Mouse (Mus musculus): ENCODE measurements around the gene Tmem178b.

Tmem178b gene

DNA sequence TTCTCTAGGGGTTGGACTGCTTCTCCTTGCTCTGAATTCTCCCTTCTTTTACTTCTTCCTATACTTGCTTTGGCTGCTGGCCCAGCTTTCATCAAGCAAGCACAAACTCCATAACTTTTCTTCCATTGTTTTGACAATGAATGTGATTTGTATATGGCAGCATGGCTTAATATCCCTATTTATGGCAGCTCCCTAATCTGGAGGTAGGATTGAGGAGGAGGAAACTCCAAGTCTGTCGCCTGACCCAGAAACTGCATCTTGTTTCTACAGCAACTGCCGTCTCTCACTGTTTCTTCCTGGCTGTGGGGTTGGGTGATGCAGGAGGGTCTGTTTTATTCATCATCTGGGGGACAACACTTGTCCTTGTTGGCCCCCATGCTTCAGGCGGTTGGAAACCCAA lies 327.6 kb downstream of the Tmem178b start:
- no peak for DNase-seq

DNA sequence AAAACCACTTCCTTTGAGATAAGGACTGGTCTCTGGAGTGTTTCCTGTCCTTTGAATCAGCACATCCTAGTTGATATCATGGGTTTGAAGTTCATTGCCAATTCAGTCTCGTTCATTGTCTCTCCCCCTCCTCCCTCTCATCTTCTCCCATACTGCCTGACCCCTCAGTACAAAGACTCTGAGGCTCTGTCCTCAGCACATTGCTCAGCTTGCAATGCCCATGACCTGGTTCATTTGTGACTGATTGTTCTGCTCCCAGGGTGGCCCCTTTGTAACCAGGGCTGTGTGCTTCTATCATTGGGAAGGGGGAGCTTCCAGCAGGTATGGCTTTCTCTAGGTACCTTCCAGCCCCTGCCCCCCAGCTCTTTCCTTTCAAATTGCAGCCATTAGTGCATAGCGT lies 329.5 kb downstream of the Tmem178b start:
- no peak for DNase-seq

DNA sequence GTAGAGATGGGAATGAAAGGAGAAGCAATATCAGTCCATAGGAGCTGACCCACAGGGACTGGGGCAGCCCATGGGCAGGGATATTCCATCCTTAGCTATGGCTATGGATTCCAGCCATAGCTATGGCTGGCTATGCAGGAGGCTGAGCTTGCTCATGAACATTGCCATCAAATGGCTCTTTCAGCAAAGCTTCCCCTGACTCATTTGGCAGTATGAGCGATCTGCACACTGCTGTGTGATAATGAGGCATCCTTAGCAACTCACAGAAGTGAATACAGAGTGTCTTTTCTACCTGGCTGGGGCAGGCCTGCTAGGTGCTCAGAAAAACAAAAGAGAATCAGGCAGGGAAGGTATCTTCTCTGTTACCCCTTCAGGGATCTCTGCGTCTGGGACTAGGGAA lies 332.3 kb downstream of the Tmem178b start:
- no peak for DNase-seq

DNA sequence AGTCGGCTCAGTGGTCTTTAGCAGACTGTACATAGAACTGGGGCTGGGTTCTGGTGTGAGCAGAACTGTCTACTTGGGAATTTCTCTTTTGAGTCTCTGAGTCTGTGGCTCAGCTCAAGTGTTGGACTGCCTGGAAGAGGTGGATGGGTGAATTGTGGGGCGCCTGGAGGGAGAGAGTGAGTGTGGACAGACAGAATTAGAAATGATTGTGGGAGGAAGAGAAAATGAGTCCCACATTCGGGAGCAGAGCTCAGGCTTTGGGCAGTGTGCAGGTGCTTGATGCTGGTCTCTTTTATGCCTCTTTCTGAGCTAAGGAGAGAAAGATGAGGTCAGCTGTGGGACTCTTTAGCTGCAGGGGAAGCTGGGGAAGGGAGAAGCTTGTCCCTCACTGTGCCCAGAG lies 334.9 kb downstream of the Tmem178b start:
- no peak for DNase-seq

DNA sequence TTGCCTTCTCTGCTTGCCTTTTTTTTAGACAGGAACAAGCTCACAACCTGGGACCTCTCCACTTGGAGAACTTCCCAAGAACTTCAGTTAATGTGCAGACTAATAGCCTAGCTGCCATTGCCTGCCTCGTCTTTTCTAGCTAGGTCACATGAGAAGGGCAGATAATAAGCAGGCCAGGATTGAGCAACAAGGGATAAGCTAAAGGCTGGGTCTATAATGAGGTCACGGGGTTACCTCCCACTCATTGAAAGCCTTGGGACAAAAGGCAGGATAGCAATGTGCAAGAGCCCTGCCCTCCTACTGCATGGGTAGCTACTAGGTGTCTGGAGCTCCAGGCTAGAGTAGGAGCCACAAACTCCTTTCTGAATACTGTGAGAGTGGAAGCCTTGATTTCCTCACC lies 336.1 kb downstream of the Tmem178b start:
- no peak for DNase-seq

DNA sequence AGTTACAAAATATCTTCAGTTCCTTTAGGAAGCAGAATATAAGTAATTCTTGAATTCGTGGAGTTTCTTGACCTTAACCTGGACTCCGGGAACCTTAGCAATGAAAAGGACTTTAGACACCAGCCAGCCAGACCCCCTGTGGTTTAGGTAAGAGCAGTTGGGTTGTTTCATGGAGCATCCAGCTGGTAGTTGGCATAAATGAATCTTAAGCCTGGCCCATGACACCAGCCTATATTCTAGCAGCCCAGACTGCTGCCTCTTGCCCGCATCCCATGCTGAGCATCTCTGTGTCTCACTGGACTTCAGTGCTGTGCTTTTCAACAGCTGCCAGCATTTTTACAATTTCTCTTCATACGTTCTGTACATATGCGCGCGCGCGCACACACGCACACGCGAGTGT lies 344.1 kb downstream of the Tmem178b start:
- no peak for DNase-seq

DNA sequence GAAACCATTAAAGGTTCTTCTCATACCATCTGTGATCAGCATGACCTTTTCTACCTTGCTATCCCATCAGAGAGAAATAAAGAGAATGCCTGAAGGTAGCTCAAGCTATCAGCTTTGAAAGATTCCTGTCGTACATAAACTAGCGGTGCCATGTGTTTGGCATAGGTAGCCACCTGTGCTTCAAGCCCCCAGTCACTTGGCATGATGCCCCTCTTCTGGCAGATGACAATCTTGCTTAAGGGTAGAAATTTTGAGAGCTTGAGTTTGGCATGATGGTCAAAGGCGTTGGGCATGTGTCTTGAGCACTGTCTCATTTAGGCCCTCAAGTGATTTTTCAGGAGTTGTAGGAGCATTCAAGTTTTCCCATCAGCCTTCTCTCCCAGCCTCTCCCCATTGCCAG lies 344.6 kb downstream of the Tmem178b start:
- no peak for DNase-seq

DNA sequence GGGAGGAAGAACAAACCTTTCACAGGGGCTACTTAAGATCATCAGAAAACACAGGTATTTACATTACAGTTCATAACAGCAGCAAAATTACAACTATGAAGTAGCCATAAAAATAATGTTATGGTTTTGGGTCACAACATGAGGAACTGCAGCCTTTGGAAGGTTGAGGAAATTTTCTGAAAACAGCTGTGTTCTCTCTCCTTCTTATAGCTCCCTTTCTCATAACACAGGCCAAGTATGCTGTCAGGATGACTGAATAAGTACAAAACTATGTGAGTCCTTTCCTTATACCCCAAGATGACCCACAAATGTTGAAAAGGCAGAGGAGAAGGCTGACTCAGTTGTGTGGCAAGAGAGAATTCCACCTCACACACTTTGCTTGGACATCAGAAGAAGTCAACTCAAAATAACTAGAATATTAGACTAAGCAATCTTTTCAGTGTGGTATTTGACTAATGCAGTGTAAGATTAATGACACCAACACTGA lies 347.6 kb downstream of the Tmem178b start:
- DNase-seq: no peak

DNA sequence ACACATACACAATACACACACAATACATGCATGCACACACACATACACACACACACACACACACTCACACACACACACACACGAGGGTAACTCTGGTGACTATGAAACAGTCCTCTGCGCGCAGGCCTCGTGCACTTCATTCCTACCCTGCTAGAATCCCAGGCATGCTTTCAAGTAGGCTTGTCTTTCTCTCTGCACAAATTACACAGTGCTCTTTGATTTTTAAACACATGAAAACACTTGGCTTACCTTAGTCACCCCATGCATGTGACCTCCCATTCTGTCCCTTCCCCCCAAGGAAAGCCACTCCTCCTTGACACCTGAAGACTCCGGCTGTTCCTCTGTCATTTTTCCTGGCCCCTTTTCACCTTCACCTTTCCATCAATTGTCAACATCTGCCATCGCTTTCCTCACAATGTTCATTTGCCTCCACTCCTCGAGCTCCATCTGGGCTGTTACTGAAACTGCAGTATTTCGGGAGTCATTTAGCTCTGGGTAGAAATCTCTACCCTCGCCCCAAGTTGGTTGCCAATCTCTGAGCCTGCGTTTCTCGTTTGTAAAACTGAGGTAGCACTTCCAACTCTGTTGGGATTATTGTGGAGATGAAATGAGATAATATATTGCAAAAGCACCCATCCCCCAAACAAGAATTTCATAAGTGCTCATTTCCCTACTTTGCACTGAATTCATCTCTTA lies 352.7 kb downstream of the Tmem178b start:
- no peak for DNase-seq

DNA sequence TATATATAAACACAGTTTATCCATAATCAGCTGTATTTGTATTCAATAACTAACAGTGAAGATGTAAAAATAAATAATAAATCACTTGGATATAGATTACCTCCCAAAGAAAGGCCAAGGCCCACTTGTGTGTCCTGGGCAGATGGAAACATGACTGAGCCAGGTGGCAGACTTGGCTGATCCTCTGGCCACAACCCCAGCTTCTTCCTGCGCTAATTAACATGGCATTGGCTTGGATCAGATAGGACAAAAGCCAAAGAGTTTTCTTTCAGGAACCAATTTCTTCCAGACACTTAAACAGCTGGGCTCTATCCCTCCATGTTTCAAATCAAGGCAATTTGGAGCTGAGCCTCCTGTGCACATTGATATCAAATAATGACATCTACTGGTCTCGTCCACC lies 355.9 kb downstream of the Tmem178b start:
- no peak for DNase-seq

DNA sequence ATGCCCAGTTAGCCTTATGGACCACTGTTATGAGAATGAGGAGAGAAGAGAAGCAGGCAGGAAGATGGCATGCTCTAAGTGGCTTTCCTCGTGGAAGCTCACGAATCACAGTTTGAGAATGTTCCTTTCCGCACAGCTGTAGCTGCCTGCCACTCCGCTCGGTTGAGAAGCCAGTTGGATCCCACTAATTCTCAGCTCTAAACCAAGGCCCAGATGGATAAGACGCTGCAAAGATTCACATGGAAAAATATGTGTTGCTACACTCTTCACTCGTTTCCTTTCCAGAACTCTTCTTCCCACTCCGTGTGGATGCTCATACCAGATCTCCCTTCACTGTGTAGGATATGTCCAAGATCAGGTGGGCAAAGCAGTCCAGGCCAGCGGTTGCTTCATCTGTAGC lies 356.9 kb downstream of the Tmem178b start:
- DNase-seq: no peak

DNA sequence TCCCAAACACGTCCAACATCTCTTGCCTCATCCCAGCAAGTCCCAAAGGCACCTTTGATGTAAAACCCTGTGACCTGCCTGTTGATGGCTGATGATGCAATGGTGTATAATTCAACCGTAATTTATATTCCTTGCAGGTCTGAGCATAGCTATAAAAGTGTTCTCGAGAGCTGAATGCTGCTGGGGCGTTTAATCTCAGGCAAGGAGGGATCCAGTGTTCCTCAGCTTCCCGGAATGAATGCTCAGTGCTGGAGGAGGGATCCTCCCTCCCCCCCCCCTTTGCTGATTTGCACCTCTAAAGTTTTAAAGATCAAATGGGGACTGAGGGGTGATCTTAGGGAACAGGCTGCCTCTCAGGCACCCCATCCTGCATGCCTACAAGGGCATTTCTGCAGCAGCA lies 361.0 kb downstream of the Tmem178b start:
- no peak for DNase-seq

DNA sequence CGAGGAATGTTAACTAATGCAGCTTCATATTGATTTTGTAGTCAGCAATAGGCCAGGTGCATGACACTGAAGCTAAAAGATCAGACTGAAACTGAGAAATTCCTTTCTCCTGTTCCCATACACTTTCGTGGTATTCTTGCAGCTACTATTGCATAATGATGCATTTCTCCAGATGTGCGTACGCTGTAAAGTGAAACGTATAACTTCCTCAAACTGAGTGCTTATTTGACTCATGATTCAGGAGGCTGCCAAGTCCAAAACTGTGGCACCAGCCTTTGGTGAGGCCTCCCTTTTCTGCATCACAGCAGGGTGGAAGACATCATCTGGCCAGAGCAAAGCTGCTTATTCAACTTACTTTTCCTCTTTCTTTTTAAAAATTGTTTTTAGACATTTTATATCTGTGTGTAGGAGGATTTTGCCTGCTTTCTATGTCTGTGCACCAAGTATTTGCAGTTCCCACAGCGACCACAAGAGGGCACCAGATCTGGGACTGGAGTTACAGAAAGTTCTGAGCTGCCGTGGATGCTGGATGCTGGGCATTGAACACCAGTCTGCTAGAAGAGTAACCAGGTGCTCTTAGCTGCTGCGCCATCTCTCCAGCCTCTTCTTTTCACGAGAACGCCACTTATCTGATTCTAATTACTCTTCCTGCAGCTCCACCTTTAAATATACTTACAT lies 362.9 kb downstream of the Tmem178b start:
- DNase-seq: peak; percentile 73 to 92

DNA sequence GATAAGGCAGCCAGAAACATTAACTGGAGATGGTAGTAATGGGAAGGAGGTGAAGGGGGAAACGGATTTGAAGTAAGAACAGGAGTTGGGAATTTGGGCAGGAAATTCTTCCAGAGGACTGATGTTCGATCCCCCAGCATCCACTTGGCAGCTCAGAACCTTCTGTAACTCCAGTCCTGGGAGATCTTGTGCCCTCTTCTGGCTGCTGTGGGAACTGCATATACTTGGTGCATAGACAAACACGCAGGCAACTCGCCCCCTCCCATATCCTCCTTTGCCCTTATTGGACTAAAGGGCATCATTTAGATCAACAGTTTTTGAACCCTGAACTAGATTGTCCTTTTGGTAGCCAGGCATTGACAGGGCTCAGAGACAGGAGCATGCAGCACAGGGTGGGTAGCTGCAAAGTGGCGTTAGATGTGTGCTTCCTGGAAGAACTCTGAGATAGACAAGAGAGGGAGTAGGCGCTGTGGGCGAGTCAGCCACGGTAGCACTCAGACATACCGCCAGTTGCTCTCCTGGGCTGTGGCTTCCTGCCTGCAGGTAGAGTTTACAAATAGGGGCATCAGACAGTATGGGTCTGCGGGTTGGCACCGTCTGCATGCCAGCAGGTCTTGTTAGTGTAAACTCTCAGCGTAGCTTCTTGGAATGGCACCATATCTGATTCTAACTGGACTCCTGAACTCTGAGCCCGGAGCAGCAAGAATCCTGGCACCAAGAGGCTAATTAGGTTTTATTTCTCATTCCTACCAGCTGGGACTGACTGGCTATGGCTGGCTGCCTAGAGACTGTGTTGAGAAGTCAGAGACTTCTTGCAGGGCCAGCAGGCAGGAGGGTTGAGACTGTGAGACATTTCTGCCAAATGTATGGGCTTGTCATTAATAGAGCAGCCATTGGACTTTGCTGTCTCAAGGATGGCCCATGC lies 364.0 kb downstream of the Tmem178b start:
- peak; percentile 77 to 84 for DNase-seq

DNA sequence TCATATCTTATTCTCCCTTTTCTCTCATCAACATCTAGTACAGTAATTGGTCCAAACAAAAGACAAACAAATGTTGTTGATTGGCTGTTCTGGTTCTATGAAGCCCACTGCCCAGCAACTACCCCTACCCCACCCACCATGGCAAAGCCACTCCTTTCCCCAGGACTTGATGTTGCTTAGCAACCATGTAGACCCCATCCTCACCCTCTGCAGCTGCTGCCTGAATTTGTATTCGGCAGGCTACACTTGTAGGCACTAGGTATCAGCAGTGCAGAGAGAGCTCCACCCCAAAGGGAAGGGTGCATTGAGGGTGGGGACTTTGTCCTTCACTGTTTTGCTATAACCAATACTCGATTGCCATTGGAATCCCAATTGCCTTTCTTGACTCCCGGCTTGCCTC lies 365.8 kb downstream of the Tmem178b start:
- DNase-seq: no peak

DNA sequence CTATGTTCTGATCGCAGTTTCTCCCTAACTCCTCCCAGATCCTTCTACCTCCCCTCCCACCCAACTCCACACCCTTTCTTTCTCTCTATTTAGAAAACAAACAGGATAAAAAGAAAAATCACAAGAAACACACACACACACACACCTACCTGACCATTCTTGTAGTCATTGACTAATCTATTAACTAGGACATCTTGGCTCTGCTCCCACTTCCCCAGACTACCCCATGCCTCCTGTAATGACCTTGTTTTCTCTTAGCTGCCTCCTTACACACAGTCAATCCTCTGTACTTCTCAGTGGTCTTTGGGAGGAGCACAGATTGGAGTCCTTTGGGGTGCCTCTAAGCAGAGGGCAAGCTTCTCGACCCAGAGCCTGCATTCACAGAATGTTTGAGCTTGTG lies 367.6 kb downstream of the Tmem178b start:
- peak; percentile 70 to 76 for DNase-seq

DNA sequence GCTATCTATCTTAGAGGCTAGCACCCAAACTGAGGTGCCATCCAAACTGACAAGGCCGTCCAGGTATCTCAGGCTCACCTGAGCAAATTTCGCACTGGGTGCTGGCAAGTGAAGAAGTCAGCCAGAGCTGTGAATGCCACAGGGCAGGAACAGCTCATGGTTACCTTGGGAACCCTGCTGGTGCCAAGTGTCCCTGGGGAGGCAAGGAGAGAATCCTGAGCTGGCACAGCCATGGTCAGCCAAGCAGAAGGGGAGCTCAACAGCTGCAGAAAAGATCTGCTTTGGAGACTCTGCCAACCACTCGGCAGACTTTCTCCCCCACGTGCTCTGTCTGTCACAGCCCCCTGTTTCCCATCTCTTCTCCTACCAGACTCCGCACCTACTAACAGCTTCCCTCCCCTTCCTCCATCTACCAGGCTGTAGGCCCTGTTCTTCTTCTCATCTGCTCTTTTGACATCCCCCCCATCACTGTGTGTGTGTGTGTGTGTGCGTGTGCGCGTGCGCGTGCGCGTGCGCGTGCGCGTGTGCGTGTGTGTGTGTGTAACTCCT lies 374.4 kb downstream of the Tmem178b start:
- DNase-seq: peak in 1 of 2 experiments; percentile 8

DNA sequence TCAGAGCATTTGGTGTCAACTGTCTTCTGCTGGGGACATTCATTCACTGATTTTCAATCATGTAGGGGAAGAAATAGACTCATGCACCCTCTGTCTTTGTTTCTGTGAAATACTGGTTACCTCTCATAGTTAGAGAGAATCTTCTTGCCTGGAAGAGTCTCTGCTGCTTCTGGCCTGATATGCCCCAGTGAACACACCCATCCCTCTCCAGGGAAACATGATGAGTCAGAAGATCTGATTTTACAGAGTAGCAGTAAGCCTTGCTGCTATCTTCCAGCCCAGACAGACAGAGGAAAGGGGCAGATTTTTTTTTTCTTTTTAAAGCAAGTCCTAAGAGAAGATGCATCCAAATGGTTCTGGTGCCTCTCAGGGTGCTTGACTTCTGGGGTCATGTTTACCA lies 376.9 kb downstream of the Tmem178b start:
- DNase-seq: no peak

DNA sequence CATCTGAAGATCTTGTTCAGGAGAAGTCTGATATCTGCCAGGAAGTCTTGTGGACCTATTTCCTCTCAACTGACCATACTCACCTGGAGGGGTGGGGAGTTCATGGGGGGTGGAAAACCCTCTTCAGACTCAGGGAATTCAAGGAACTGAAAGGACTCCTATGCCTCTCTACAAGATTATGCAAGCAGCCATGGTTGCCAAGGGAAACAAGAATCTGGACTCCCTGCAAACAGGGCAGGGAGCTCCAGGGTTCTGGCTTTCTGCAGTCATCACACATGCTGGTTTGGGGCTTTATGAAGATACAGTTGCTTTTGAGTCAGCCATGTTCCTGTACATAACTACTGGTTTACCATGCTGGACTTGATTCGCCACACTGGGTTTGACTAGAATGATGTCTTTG lies 390.6 kb downstream of the Tmem178b start:
- DNase-seq: no peak

DNA sequence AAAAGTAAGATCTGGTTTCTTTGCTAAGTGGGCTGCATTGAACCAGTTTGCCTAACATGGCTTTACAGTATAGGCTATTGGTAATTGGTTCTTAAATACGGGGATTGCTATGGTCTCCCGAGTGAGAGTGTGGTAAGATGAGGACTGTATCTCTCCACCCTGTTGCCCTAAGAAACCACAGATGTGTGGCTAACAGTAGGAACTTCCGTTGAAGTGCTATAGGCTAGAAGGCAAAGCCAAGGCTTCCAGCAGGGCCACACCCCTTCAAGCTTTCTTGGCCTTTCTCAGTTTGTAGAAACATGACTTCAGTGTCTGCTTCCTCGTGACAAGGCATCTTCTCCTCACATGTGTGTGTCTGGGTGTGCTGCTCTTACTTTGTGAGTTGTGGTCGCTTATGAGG lies 427.6 kb downstream of the Tmem178b start:
- no peak for DNase-seq

DNA sequence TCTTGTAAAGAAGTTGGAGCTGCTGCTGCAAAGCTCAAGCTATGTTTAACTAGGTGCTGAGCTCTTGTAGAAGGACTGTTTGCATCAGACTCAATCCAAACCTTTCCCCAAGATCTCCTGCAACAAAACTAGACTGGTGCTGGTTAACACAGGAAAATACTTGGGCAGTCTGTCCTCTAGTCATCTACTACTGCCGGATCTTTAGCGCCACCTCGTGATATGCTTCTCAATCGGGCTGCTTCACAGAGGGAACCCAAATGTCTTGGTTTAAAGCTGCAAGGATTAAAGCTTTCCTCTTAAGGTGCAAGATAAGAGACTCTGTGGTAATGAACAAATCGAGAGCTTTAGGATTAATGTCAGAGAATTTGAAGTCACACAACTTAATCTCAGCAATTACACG lies 430.3 kb downstream of the Tmem178b start:
- DNase-seq: peak; percentile 64 to 81

All from kidney, postnatal 36 days (tissue).